Mouse (Mus musculus) cerebellum, adult 2 months (tissue): ENCODE data around the gene Eif3i.

Source experiments
- CTCF ChIP-seq: fragments of 200-500 bp; IDR thresholded peaks from 2 replicates; pipeline ENCODE4 v1.5.1; 2011; ENCODE audit warnings: low read depth, mild to moderate bottlenecking, control low read depth, low read length, moderate library complexity, borderline replicate concordance; ENCODE audit not compliant: insufficient read depth
- POLR2A ChIP-seq: fragments of 200-500 bp; IDR thresholded peaks from 2 replicates; pipeline ENCODE4 v1.6.1; 2011; ENCODE audit warnings: low read length, control low read depth, borderline replicate concordance; ENCODE audit not compliant: insufficient read depth

DNA sequence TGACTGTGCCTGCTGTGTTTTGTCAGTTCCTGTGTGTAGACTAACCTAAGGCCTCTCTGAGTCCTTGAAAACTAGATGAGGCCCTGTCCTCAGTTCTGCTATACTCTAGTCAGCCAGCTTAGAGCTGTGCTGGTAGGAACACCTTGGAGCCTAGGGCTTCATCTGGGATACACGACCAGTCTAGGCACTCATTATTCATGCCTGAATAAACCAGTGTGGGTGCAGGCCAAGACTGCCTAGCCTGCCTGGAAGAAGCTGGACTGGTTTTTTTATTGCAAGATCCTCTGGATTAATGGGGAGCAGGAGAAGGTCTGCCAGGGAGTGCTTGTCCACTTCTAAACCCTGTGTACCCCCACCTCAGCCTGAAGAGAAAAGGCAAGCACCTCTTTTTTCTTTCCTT is 13.5 kb downstream of the Eif3i start:
- no peak for TF ChIP-seq CTCF
- TF ChIP-seq POLR2A: no peak
